Mouse (Mus musculus) liver, postnatal 0 days (tissue): ENCODE measurements at regions not wholly inside any gene's neighbourhood (a gene's known extent, or its start where the extent isn't known, plus 50 kb on each side); places are given as distances from the start of the nearest gene placed in this dataset.

Source experiments
- CTCF ChIP-seq: sonication (generic); IDR thresholded peaks from 2 replicates; pipeline ENCODE4 v1.5.1; 2016; ENCODE audit warnings: antibody characterized with exemption, low read depth
- EP300 ChIP-seq: IDR thresholded peaks from 2 replicates; pipeline ENCODE4 v1.6.1; 2016; ENCODE audit warnings: antibody characterized with exemption, low read depth, mild to moderate bottlenecking

- TF ChIP-seq CTCF (no peak), EP300 (no peak)
Observed at GRCm38 (mm10) chr4:12736411-12736810, 564.6 kb upstream of the Fam92a start.
